Mouse (Mus musculus): ENCODE data around the gene Atp11c. TPM values are rescaled to one million over a fixed set of nuclear protein-coding genes. Genes with fewer than 3 reads are reported as not detected.

The Atp11c gene
- total and polyA plus RNA-seq, 3 experiments, result 1.5 to 37.0 (median 25.5) TPM

DNA sequence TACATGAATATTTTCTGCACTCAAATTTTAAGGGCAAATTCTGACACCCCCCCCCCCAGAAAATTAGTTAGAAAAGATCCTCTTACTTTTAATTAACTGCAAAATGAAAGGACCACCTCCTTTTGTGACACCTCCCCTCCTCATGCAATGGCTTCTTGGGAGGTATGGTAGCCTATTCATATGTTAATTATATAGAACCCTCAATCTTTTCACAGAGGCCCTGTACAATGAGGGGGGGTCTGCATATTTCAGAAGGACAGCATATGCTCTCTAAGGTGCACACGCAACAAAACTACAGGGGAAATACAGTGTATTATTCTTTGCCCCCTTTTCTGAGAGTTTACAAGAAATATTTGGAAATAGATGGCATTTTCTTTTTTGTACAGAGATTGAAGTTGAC is 94.7 kb downstream of the Atp11c start:
- no peaks in the 10 kb centered on the region for H3K9me3 ChIP-seq (replicated peaks)
- ATAC-seq (ENCODE audit: extremely low read depth, insufficient number of reproducible peaks, low FRiP score, poor library complexity, severe bottlenecking) (no peak), DNase-seq (ENCODE audit: low spot score) (no peak)
- no peaks in the 10 kb centered on the region for H3K27me3 ChIP-seq (ENCODE audit: insufficient read depth, low read length)
- H3K36me3 ChIP-seq (replicated peaks), result no peaks in the 10 kb centered on the region
- TF ChIP-seq POLR2AphosphoS5 (IDR thresholded peaks at IDR 0.05; ENCODE audit: insufficient replicate concordance, low read depth, low read length), result no peak
- no peak for TF ChIP-seq GATA1 (IDR thresholded peaks at IDR 0.05; ENCODE audit: borderline replicate concordance, low read length)
- no peaks in the 10 kb centered on the region for H3K4me1 ChIP-seq (ENCODE audit: insufficient read depth, low read depth, low read length)
- H3K4me3 ChIP-seq (ENCODE audit: low read depth, low read length), result no peak overlapping the region

DNA sequence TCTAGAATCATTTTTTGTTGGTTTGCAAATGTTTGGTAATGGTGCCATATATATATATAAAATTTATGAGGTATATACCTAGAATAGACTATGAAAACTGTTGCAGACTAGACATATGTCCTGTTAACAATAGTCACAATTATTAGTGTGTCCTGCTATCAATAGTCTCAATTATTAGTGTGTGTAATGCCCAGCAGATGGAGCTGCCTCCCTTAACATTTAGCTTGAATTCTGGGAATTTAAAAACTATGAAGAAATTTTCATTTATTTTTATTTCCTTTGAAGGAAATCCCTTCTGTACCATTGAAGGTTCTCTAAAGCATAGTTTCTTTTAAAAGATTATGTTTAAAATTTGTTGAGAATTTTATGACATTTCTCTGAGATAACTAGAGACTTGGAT is 97.2 kb downstream of the Atp11c start:
- no peak for ATAC-seq (ENCODE audit: extremely low read depth, insufficient number of reproducible peaks, low FRiP score, poor library complexity, severe bottlenecking)
- Histone ChIP-seq H3K4me1 (ENCODE audit: insufficient read depth, low read depth, low read length) (no peaks in the 10 kb centered on the region), H3K4me3 (ENCODE audit: low read depth, low read length) (no peak overlapping the region), H3K27me3 (ENCODE audit: insufficient read depth, low read length) (no peaks in the 10 kb centered on the region), H3K9me3 (replicated peaks) (no peaks in the 10 kb centered on the region), H3K36me3 (replicated peaks) (no peaks in the 10 kb centered on the region)
- TF ChIP-seq GATA1 (IDR thresholded peaks at IDR 0.05; ENCODE audit: borderline replicate concordance, low read length), result no peak
- TF ChIP-seq GATA2 (IDR thresholded peaks at IDR 0.05; ENCODE audit: borderline replicate concordance, low read depth, low read length), result no peak
- TF ChIP-seq TAL1 (conservative IDR thresholded peaks at IDR 0.05; ENCODE audit: low read depth, low read length), result no peak
- no peak for TF ChIP-seq POLR2AphosphoS5 (IDR thresholded peaks at IDR 0.05; ENCODE audit: insufficient replicate concordance, low read depth, low read length)
- no peak for TF ChIP-seq CTCF (IDR thresholded peaks at IDR 0.05; ENCODE audit: low read depth, low read length)
- no peak for DNase-seq (ENCODE audit: low spot score)

DNA sequence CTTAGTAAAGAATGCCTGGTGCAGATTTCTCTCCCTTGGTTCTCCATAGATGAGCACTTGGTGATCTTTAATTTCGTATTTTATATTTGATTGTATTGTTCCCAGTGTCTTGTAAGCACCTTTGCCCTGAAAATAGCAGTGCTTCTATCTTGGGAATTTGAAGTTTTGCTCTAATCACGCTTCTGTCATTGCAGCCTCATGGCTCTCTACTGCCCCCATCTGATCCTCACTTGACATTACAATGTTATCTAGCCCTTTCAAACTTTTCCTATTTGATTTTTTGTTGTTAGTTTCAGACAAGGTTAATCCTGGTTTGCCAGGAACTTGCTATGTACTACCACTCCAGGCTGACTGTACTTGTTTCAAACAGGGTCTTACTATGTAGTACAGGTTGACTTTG is 128.7 kb downstream of the Atp11c start:
- no peaks in the 10 kb centered on the region for H3K27me3 ChIP-seq (ENCODE audit: insufficient read depth, low read length)

DNA sequence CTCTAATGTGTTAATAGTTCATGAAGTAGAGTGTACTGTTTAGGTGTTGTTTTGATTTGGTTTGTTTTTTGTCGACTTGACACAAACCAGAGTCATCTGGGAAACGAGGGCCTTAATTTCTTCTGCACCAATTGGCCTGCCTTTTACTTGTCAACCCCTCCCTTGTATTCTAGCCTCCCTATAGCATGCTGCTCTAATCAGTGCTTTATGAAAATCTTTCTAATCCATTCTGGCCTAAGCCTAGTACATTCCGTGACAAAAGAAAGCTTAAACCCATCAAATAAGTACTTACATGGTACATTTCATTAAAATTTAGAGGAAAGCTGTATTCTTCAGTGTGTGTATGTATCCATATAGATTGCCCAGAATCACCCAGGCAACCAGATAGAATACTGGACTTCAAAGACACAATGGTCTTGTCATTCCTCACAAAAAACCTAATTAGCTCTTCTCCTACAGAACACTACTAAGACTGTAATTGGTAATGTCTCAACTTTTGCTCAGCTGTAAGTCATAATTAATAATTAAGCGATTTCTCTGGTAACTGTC is 177.9 kb downstream of the Atp11c start:
- Histone ChIP-seq H3K9me3 (replicated peaks) (no peaks in the 10 kb centered on the region), H3K36me3 (replicated peaks) (no peaks in the 10 kb centered on the region), H3K4me1 (ENCODE audit: insufficient read depth, low read depth, low read length) (no peaks in the 10 kb centered on the region), H3K4me3 (ENCODE audit: low read depth, low read length) (no peak overlapping the region), H3K27me3 (ENCODE audit: insufficient read depth, low read length) (no peaks in the 10 kb centered on the region)
- no peak for TF ChIP-seq POLR2AphosphoS5 (IDR thresholded peaks at IDR 0.05; ENCODE audit: insufficient replicate concordance, low read depth, low read length)
- no peak for TF ChIP-seq GATA1 (IDR thresholded peaks at IDR 0.05; ENCODE audit: borderline replicate concordance, low read length)
- no peak for TF ChIP-seq TAL1 (conservative IDR thresholded peaks at IDR 0.05; ENCODE audit: low read depth, low read length)
- DNase-seq (ENCODE audit: low spot score) (no peak), ATAC-seq (ENCODE audit: extremely low read depth, insufficient number of reproducible peaks, low FRiP score, poor library complexity, severe bottlenecking) (no peak)

More for the DNA sequence above, 128.7 kb downstream of the Atp11c start:
- Histone ChIP-seq H3K36me3 (replicated peaks) (no peaks in the 10 kb centered on the region), H3K9me3 (replicated peaks) (no peaks in the 10 kb centered on the region), H3K4me3 (ENCODE audit: low read depth, low read length) (no peak overlapping the region), H3K4me1 (ENCODE audit: insufficient read depth, low read depth, low read length) (no peaks in the 10 kb centered on the region)
- ATAC-seq (ENCODE audit: extremely low read depth, insufficient number of reproducible peaks, low FRiP score, poor library complexity, severe bottlenecking), result no peak
- DNase-seq (ENCODE audit: low spot score), result no peak
- TF ChIP-seq POLR2AphosphoS5 (IDR thresholded peaks at IDR 0.05; ENCODE audit: insufficient replicate concordance, low read depth, low read length) (no peak), CTCF (IDR thresholded peaks at IDR 0.05; ENCODE audit: low read depth, low read length) (no peak), GATA1 (IDR thresholded peaks at IDR 0.05; ENCODE audit: borderline replicate concordance, low read length) (no peak), GATA2 (IDR thresholded peaks at IDR 0.05; ENCODE audit: borderline replicate concordance, low read depth, low read length) (no peak), TAL1 (conservative IDR thresholded peaks at IDR 0.05; ENCODE audit: low read depth, low read length) (no peak)

DNA sequence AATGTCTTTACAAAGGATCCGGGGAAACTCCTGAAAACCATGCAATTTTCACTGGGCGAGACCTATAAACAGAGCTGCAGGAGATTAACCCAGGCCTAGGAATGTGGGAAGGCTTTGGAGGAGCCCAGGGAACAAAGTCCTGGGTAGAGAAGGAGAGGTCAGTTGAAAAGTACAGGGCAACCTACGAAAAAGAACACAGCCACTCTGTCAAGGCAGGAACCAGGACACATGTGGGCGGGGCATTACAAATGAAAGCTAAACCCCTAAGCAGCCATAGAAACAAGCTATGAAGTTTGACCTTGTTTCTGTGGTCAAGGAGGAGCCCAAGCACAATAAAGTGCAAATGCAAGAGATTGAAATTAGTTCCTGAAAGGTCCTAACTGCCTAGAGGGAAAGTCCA is 186.8 kb downstream of the Atp11c start:
- Histone ChIP-seq H3K36me3 (replicated peaks) (no peaks in the 10 kb centered on the region), H3K27me3 (ENCODE audit: insufficient read depth, low read length) (no peaks in the 10 kb centered on the region), H3K4me3 (ENCODE audit: low read depth, low read length) (no peak overlapping the region), H3K4me1 (ENCODE audit: insufficient read depth, low read depth, low read length) (peaks cover 2% of the 10 kb centered on the region; the same call in 1 of the 2 replicates), H3K9me3 (replicated peaks) (no peaks in the 10 kb centered on the region)
- DNase-seq (ENCODE audit: low spot score) (no peak), ATAC-seq (ENCODE audit: extremely low read depth, insufficient number of reproducible peaks, low FRiP score, poor library complexity, severe bottlenecking) (no peak)
- no peak for TF ChIP-seq POLR2AphosphoS5 (IDR thresholded peaks at IDR 0.05; ENCODE audit: insufficient replicate concordance, low read depth, low read length)
- no peak for TF ChIP-seq GATA1 (IDR thresholded peaks at IDR 0.05; ENCODE audit: borderline replicate concordance, low read length)
- no peak for TF ChIP-seq TAL1 (conservative IDR thresholded peaks at IDR 0.05; ENCODE audit: low read depth, low read length)
- TF ChIP-seq CTCF (IDR thresholded peaks at IDR 0.05; ENCODE audit: low read depth, low read length), result no peak
- TF ChIP-seq GATA2 (IDR thresholded peaks at IDR 0.05; ENCODE audit: borderline replicate concordance, low read depth, low read length), result no peak

DNA sequence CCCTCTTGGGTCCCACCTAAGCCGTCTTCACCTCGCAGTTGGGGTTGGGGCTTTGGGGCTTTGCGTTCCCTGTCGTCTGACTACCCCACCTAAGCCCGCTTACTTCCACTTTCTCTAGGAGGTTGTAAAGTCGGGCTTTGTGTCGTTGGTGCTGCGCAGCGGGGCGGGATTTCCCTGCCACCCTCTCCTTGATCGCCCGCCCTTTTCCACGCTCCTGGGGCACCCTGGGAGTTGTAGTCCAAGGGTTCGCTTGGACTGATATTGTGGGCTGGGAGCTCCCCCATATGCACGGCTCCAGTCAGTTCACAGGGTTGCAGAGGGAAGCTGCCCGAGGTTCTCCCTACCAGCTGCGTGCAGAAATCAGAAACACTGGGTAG is 187.8 kb downstream of the Atp11c start:
- peak; percentile 96 for ATAC-seq (ENCODE audit: extremely low read depth, insufficient number of reproducible peaks, low FRiP score, poor library complexity, severe bottlenecking)
- peak; percentile 47 for DNase-seq (ENCODE audit: low spot score)
- peak overlapping the region; percentile 76 for H3K4me3 ChIP-seq (ENCODE audit: low read depth, low read length)

More for the DNA sequence above, 187.8 kb downstream of the Atp11c start:
- Histone ChIP-seq H3K27me3 (ENCODE audit: insufficient read depth, low read length) (no peaks in the 10 kb centered on the region), H3K36me3 (replicated peaks) (no peaks in the 10 kb centered on the region), H3K4me1 (ENCODE audit: insufficient read depth, low read depth, low read length) (peaks cover 2% of the 10 kb centered on the region; the same call in 1 of the 2 replicates), H3K9me3 (replicated peaks) (no peaks in the 10 kb centered on the region)
- TF ChIP-seq CTCF (IDR thresholded peaks at IDR 0.05; ENCODE audit: low read depth, low read length) (no peak), GATA2 (IDR thresholded peaks at IDR 0.05; ENCODE audit: borderline replicate concordance, low read depth, low read length) (no peak), POLR2AphosphoS5 (IDR thresholded peaks at IDR 0.05; ENCODE audit: insufficient replicate concordance, low read depth, low read length) (no peak), TAL1 (conservative IDR thresholded peaks at IDR 0.05; ENCODE audit: low read depth, low read length) (no peak), GATA1 (IDR thresholded peaks at IDR 0.05; ENCODE audit: borderline replicate concordance, low read length) (no peak)
